Mouse (Mus musculus) stomach, embryonic 14.5 days (tissue): ENCODE measurements around the gene Cavin4. TPM values are rescaled to one million over a fixed set of nuclear protein-coding genes. Genes with fewer than 3 reads are reported as not detected.

Experiments
- ATAC-seq: fragments of 200-750 bp; cut with Nextera tagmentation; 2 replicates; pipeline ENCODE4 v1.8.0; 2017; ENCODE audit warnings: low read depth, moderate TSS enrichment; ENCODE audit not compliant: insufficient number of reproducible peaks, insufficient read depth, low FRiP score
- H3K27ac ChIP-seq: fragments of 300-500 bp; sonication (generic); 2 replicates; pipeline ENCODE4 v1.5.1; 2014; ENCODE audit warnings: mild to moderate bottlenecking, low read length, moderate library complexity, mixed read lengths
- H3K27me3 ChIP-seq: fragments of 300-500 bp; sonication (generic); 2 replicates; pipeline ENCODE4 v1.6.1; 2014; ENCODE audit warnings: low read length, control low read depth, mixed read lengths; ENCODE audit not compliant: control insufficient read depth, insufficient read depth
- H3K36me3 ChIP-seq: fragments of 300-500 bp; sonication (generic); 2 replicates; pipeline ENCODE4 v1.6.1; 2014; ENCODE audit warnings: mild to moderate bottlenecking, control low read depth, low read length, moderate library complexity, mixed read lengths; ENCODE audit not compliant: control insufficient read depth, insufficient read depth
- H3K4me1 ChIP-seq: fragments of 300-500 bp; sonication (generic); 2 replicates; pipeline ENCODE4 v1.6.1; 2014; ENCODE audit warnings: low read length, control low read depth, mixed read lengths; ENCODE audit not compliant: control insufficient read depth, insufficient read depth
- H3K4me2 ChIP-seq: fragments of 300-500 bp; sonication (generic); replicated peaks from 2 replicates; pipeline ENCODE4 v1.6.1; 2014; ENCODE audit warnings: low read depth, low read length, control low read depth
- H3K4me3 ChIP-seq: fragments of 300-500 bp; sonication (generic); 2 replicates; pipeline ENCODE4 v1.5.1; 2014; ENCODE audit warnings: low read depth, low read length, control low read depth
- H3K9ac ChIP-seq: fragments of 300-500 bp; sonication (generic); replicated peaks from 2 replicates; pipeline ENCODE4 v1.6.1; 2014; ENCODE audit warnings: low read depth, mild to moderate bottlenecking, control low read depth, low read length, moderate library complexity, mixed read lengths
- H3K9me3 ChIP-seq: fragments of 300-500 bp; sonication (generic); 2 replicates; pipeline ENCODE4 v1.6.1; 2016; ENCODE audit warnings: low read depth, low read length, control low read depth; ENCODE audit not compliant: control insufficient read depth
- WGBS: fragments of 180-500 bp; shearing (Covaris S2); extraction: QIAGEN DNeasy Blood & Tissue Kit; methylation state at CpG from one replicate; pipeline ENCODE4 v1.1.7; 2014; 5-methylcytosine and 5-hydroxymethylcytosine counted together
- polyA plus RNA-seq: library from polyadenylated mRNA; unstranded; fragments of >200 nt; fragmentation: Nextera tagmentation; extraction: Ambion mirVana; gene quantifications from 2 replicates; pipeline ENCODE4 v1.2.1, GENCODE M21; 2014

Cavin4 gene
- polyA plus RNA-seq, 1 experiment from 2014 or later: 0.78 TPM

DNA sequence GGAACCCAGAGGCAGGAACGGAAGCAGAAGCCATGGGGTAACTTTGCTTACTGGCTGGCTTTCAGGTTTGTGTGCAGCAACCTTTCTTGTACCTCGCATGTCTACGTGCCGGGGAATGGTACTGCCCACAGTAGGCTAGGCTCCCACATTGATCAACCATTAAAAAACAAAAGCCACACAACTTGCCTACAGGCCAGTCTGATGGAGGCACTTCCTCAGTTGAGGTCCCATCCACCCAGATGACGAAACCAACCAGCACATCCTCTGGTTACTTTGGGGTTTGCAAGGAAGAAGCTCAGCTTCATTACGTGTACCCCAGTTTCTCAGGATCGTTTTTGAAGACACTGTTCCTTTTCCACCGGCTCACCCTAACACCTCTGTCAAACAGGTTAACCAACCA is 6.8 kb upstream of the Cavin4 start:
- Histone ChIP-seq H3K4me2 (no peak overlapping the region), H3K27me3 (no peaks in the 10 kb centered on the region), H3K4me3 (no peak overlapping the region), H3K27ac (no peak overlapping the region), H3K9ac (no peak overlapping the region), H3K4me1 (no peaks in the 10 kb centered on the region), H3K9me3 (no peaks in the 10 kb centered on the region), H3K36me3 (peaks cover 13% of the 10 kb centered on the region; the same call in 1 of the 2 replicates)
- no peak for ATAC-seq
- WGBS: 94% methylated on average over 8 of the region's 8 CpGs

DNA sequence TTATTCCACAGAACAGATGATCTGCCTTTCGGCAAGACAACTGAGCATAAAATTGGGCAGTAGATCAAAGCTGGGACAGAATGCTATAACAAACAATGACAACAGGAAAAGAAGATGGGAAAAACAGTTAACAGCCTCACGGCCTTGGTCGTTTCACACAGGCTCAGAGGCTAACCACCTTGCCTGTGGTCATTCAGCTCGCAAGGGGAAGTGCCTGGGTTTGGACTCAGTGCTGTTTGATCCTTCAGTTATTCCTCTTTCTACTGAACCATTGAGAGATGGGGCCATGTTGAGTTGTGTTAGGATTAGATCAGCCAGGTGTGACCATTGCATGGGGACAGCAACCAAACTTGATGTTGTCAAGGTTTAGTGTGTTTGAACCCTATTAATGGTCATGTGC is 3.2 kb upstream of the Cavin4 start:
- H3K4me2 ChIP-seq: no peak overlapping the region
- no peak overlapping the region for H3K4me3 ChIP-seq
- no peaks in the 10 kb centered on the region for H3K4me1 ChIP-seq
- peaks cover 24% of the 10 kb centered on the region for H3K36me3 ChIP-seq
- H3K27me3 ChIP-seq: no peaks in the 10 kb centered on the region
- no peak overlapping the region for H3K27ac ChIP-seq
- no peaks in the 10 kb centered on the region for H3K9me3 ChIP-seq
- WGBS: 88% methylated on average over 4 of the region's 4 CpGs
- ATAC-seq: no peak
- no peak overlapping the region for H3K9ac ChIP-seq

DNA sequence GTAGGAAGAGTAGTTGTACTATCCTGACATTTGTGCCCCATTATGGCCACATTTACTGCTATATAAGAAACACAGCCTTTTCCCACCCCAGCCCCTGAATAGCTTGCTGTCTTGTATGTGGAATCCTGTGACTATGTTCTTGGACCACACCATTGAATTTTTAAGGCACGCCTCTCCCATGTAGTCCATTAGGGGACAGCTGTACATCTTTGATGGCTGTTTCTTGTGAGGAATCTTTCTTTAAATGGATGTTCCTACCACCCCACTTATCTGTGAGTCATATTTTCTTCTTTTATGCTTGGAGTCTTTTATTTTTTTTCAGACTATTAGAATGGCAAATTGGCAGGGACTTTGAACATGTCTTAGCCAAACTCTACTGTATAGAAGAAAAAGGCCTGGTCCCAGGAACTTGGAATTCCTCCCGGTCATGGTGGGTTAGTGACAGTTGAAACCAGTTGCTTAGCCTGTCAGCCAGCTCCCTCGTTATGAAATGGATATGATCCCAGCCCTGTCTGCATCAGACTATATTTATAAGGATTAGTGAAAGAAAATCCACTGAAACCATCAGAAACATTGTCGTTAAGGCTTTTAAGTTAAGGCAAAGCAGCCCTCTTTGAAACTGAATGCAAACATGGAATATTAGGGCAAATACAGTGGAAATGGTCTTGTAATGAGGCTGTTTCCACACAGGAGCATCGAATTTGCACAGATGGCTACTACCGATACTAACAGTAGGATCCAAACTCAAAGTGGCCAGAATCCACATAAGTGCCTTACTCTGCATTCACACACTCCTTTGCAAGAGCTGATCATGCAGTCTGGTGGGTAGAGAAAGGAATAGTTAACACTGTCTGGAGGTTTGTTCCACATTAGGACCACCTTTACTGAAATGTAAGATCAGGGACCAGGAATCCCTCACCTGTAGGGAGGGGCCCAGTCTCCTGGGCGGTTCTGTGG is 2.4 kb upstream of the Cavin4 start:
- no peak overlapping the region for H3K27ac ChIP-seq
- ATAC-seq: no peak
- H3K9ac ChIP-seq: no peak overlapping the region
- no peaks in the 10 kb centered on the region for H3K9me3 ChIP-seq
- no peak overlapping the region for H3K4me2 ChIP-seq
- H3K4me1 ChIP-seq: no peaks in the 10 kb centered on the region
- H3K36me3 ChIP-seq: peaks cover 30% of the 10 kb centered on the region
- no peak overlapping the region for H3K4me3 ChIP-seq
- H3K27me3 ChIP-seq: no peaks in the 10 kb centered on the region
- WGBS: 90% methylated on average over 7 of the region's 7 CpGs

DNA sequence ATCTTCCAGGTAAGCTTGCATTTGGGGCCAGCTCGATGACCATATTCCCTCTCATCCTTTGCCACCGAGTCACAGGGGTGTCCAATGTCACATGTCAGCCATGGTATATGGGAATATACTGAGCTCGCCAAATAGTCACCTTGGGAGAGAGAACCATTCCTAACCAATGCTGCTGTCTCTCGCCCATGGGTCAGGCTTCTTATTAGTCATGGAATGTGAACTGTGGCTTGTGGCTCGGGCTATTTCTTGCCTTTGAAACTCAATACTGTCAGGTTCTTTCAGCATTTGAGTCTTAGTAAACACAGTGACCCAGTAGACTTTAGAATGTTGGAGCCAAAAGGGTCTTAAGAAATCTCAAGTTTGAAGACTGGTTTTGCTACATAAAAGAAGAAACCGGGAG is 707 bp downstream of the Cavin4 start:
- peaks cover 25% of the 10 kb centered on the region for H3K36me3 ChIP-seq
- ATAC-seq: no peak

DNA sequence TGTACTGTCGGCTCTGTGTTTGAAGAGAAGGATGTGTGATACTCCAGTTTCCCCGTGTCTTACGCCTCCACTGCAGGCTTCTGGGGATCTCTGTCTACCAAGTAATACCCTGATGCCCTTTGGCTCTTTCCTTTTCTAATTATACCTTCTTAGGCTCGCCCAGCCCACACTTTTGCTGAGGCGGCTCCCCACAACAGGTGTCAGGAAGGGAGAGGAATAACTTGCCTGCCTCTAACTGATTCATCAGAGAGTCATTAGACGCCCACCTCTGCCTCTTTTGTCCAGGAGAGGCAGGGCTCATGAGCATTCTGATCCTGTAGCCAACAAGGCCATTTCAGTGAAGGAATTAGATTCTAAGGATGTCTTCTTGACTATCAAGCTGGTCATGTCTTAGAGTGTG is 4.0 kb downstream of the Cavin4 start:
- peaks cover 23% of the 10 kb centered on the region for H3K36me3 ChIP-seq
- no peaks in the 10 kb centered on the region for H3K27me3 ChIP-seq
- no peaks in the 10 kb centered on the region for H3K4me1 ChIP-seq
- H3K4me2 ChIP-seq: no peak overlapping the region
- no peak overlapping the region for H3K9ac ChIP-seq
- 83% methylated on average over 6 of the region's 6 CpGs for WGBS
- no peak overlapping the region for H3K27ac ChIP-seq
- no peak for ATAC-seq
- no peak overlapping the region for H3K4me3 ChIP-seq
- no peaks in the 10 kb centered on the region for H3K9me3 ChIP-seq

More for the DNA sequence above, 707 bp downstream of the Cavin4 start:
- Histone ChIP-seq H3K4me3 (no peak overlapping the region), H3K4me1 (no peaks in the 10 kb centered on the region), H3K27me3 (no peaks in the 10 kb centered on the region), H3K9me3 (no peaks in the 10 kb centered on the region), H3K4me2 (no peak overlapping the region), H3K9ac (no peak overlapping the region), H3K27ac (no peak overlapping the region)
- WGBS: 95% methylated on average over 6 of the region's 6 CpGs

DNA sequence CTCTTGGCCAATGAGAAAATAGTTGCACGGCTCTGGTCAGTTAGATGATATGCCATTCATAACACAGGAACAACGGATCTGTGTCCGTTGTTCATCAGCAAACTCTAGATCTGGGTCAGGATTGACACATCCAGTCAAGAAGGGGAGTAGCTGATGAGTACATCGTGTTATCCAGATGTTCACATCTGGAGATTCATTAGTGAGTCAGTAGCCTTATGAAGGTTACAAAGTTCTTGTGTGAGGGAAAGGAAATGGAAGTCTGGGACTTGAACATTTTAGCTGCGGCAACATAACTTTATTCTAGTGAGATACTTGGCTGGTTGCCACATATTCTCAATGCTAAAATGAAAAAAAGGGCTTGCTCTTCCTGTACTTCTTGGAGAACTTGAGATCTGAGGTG is 9.6 kb downstream of the Cavin4 start:
- Histone ChIP-seq H3K4me1 (no peaks in the 10 kb centered on the region), H3K9me3 (no peaks in the 10 kb centered on the region), H3K36me3 (peaks cover 15% of the 10 kb centered on the region; the same call in 1 of the 2 replicates), H3K27me3 (no peaks in the 10 kb centered on the region), H3K9ac (no peak overlapping the region), H3K4me2 (no peak overlapping the region), H3K27ac (no peak overlapping the region), H3K4me3 (no peak overlapping the region)
- no peak for ATAC-seq
- WGBS: 73% methylated on average over 5 of the region's 5 CpGs

DNA sequence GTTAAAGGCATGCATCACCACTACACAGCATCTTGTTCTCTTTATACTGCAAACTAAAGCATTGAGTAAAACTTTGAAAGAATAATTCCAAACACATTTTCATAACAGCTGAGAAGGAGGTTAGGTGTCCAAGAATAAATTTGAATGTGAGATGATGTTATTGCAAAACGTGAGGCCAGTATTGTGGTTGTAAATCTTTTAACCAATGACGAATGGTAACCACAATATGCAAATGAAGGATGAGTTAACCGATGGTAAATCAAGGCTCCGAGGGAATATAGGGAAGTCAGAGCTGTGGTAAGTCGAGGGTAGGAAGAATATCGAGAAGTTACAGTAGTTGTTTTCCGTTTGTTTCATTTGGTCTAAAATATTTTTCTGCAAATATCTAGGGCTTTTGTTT is 11.1 kb downstream of the Cavin4 start:
- no peaks in the 10 kb centered on the region for H3K9me3 ChIP-seq
- peaks cover 15% of the 10 kb centered on the region; the same call in 1 of the 2 replicates for H3K36me3 ChIP-seq
- no peaks in the 10 kb centered on the region for H3K4me1 ChIP-seq
- H3K27ac ChIP-seq: no peak overlapping the region
- 90% methylated on average over 7 of the region's 7 CpGs for WGBS
- H3K4me3 ChIP-seq: no peak overlapping the region
- no peak for ATAC-seq
- H3K4me2 ChIP-seq: no peak overlapping the region
- no peaks in the 10 kb centered on the region for H3K27me3 ChIP-seq
- H3K9ac ChIP-seq: no peak overlapping the region

DNA sequence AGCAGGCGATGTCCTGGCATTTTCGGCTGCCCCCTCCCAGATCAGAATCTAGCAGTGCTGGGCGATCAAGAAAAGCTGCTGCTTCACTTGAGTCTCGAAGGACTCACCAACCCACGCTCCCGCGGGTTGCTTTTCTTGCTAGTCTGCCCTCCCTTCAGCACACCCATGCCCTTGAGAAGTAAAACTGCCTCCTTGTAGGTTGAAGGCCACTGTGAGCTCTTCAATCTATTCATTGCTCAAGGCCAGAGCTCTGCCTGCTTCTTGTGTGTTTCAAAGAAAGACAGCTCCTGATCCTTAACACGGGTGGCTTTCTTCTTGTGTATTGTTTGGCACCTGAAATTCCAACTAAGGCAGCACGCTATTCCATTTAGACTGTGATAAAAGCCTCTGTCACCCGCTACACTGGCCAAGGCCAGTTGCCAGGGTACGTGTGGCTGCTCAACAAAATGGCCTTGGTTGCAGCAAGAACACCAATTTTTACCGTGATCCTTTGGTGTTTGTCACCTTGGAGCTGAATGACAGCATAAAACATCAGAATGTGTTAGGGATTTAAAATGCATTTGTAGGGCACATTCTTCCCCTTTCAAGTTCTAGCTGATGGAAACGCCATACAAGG is 13.4 kb downstream of the Cavin4 start:
- Histone ChIP-seq H3K27me3 (no peaks in the 10 kb centered on the region), H3K4me1 (no peaks in the 10 kb centered on the region), H3K27ac (no peak overlapping the region), H3K4me3 (no peak overlapping the region), H3K9me3 (no peaks in the 10 kb centered on the region), H3K9ac (no peak overlapping the region), H3K4me2 (no peak overlapping the region), H3K36me3 (peaks cover 15% of the 10 kb centered on the region; the same call in 1 of the 2 replicates)
- ATAC-seq: no peak
- WGBS: 88% methylated on average over 13 of the region's 13 CpGs
